15 mouse cellular contexts compared by ENCODE assay signal in the genomic region with DNA sequence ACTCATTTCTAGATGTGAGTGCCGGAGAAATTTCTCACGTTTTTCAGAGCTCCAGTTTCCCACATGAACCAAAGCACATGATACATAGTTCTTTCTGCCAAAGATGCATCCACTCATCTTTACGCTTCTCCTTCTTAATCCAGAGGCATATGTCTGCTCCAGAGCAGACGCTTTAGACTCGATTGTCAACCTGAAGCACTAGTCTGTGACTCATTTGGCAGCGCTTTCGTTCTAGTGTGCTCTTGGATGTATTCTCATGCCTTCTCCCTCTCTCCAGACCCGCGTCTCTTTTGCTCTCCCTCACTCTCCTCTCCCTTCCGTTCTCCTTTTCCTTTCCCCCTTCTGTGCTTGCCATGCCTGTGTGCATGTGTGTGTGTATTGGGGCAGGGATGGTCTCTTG.
"Had no signal": no experiment of that assay in that cellular context is flagged by ENCODE, and none has a peak within 500 bp of the region (broad histone marks: within the 10 kb centered on the region; RNA-seq: fewer than 3 reads in every experiment).

No protein-coding gene starts in this region.

- H3K4me3 ChIP-seq: limb, embryonic 12.5 days; liver, embryonic 13.5 days; lung, embryonic 15.5 days; megakaryocyte, embryonic 14.5 days; midbrain, embryonic 15.5 days; neural tube, embryonic 13.5 days had no signal

- H3K27me3 ChIP-seq: limb, embryonic 12.5 days; liver, embryonic 13.5 days; lung, embryonic 15.5 days; megakaryocyte, embryonic 14.5 days; midbrain, embryonic 15.5 days; neural tube, embryonic 13.5 days had no signal

- DNase-seq: kidney, postnatal 25 days; layer of hippocampus, adult 9-11 months; liver; liver, embryonic 13.5 days; liver, postnatal 0 days; lung, postnatal 14 days; thymus, postnatal 4 days had no signal

- H3K9me3 ChIP-seq: limb, embryonic 12.5 days; liver, embryonic 13.5 days; lung, embryonic 15.5 days; megakaryocyte, embryonic 14.5 days; midbrain, embryonic 15.5 days; neural tube, embryonic 13.5 days had no signal

- H3K4me1 ChIP-seq: liver, embryonic 13.5 days; lung, embryonic 15.5 days; midbrain, embryonic 15.5 days; neural tube, embryonic 13.5 days had no signal

- ATAC-seq: liver, postnatal 0 days; midbrain, embryonic 15.5 days had no signal

- H3K27ac ChIP-seq: limb, embryonic 12.5 days; liver, embryonic 13.5 days; lung, embryonic 15.5 days; macrophage; midbrain, embryonic 15.5 days; neural tube, embryonic 13.5 days; stomach, postnatal 0 days had no signal

- H3K4me2 ChIP-seq: limb, embryonic 12.5 days; liver, embryonic 13.5 days; lung, embryonic 15.5 days; midbrain, embryonic 11.5 days; midbrain, embryonic 15.5 days; neural tube, embryonic 13.5 days had no signal

- H3K36me3 ChIP-seq: limb, embryonic 12.5 days; liver, embryonic 13.5 days; lung, embryonic 15.5 days; midbrain, embryonic 15.5 days; neural tube, embryonic 13.5 days had no signal

- H3K9ac ChIP-seq: limb, embryonic 12.5 days; liver, embryonic 13.5 days; liver, postnatal 0 days; lung, embryonic 15.5 days; midbrain, embryonic 15.5 days; neural tube, embryonic 13.5 days had no signal
